Mouse (Mus musculus) MEL (cell line): ENCODE measurements around the gene Rgl3. TPM values are rescaled to one million over a fixed set of nuclear protein-coding genes. Genes with fewer than 3 reads are reported as not detected.
A peak's percentile ranks its signal among the peaks of the same experiment; 100 is the strongest.

Experiments used
- DNase-seq: peaks from one replicate; pipeline ENCODE4 v3.0.0; 2011; ENCODE audit warnings: low read depth, low spot score
- H3K27ac ChIP-seq: 2 replicates; pipeline ENCODE4 v1.5.1; 2012; ENCODE audit warnings: low read depth, mild to moderate bottlenecking, control low read depth, low read length, moderate library complexity; ENCODE audit not compliant: control insufficient read depth
- H3K27me3 ChIP-seq, 2 experiments: fragments of 150-350 bp in 1 of 2; sonication (generic) in 1 of 2; 2 replicates each; pipeline ENCODE4 v1.6.1; 2012; ENCODE audit warnings: low read length in 2 of 2, mild to moderate bottlenecking in 2 of 2, improper control_type of control experiment in 1 of 2, moderate library complexity in 1 of 2; ENCODE audit not compliant: insufficient read depth in 2 of 2, control insufficient read depth in 1 of 2
- H3K36me3 ChIP-seq, 2 experiments: 2 replicates each; pipeline ENCODE4 v1.6.1; 2012 to 2014; ENCODE audit warnings: low read length in 2 of 2, improper control_type of control experiment in 1 of 2, inconsistent platforms in 1 of 2, mild to moderate bottlenecking in 1 of 2; ENCODE audit not compliant: insufficient read depth in 2 of 2, control insufficient read depth in 1 of 2
- H3K4me1 ChIP-seq, 2 experiments: fragments of 150-350 bp in 1 of 2; sonication (generic) in 1 of 2; 2 replicates each; pipeline ENCODE4 v1.6.1; 2012; ENCODE audit warnings: low read length in 2 of 2, improper control_type of control experiment in 1 of 2, mild to moderate bottlenecking in 1 of 2; ENCODE audit not compliant: insufficient read depth in 2 of 2, control insufficient read depth in 1 of 2
- H3K4me3 ChIP-seq, 2 experiments: fragments of 150-350 bp in 1 of 2; sonication (generic) in 1 of 2; 2 replicates each; pipeline ENCODE4 v1.5.1; 2012; ENCODE audit warnings: low read depth in 2 of 2, low read length in 2 of 2, mild to moderate bottlenecking in 2 of 2, moderate library complexity in 2 of 2, control low read depth in 1 of 2, improper control_type of control experiment in 1 of 2; ENCODE audit not compliant: control insufficient read depth in 1 of 2, insufficient read depth in 1 of 2
- H3K79me2 ChIP-seq: 2 replicates; pipeline ENCODE4 v1.6.1; 2012; ENCODE audit warnings: mild to moderate bottlenecking, low read length, moderate library complexity; ENCODE audit not compliant: control insufficient read depth, poor library complexity, insufficient read depth
- H3K9ac ChIP-seq: 2 replicates; pipeline ENCODE4 v1.6.1; 2012; ENCODE audit warnings: low read depth, mild to moderate bottlenecking, control low read depth, low read length, moderate library complexity; ENCODE audit not compliant: control insufficient read depth, poor library complexity, severe bottlenecking
- H3K9me3 ChIP-seq: fragments of 150-350 bp; sonication (generic); replicated peaks from 2 replicates; pipeline ENCODE4 v1.6.1; 2012; ENCODE audit warnings: mild to moderate bottlenecking, low read length, improper control_type of control experiment, moderate library complexity; ENCODE audit not compliant: insufficient read depth
- BHLHE40 ChIP-seq: IDR thresholded peaks from 2 replicates; pipeline ENCODE4 v1.6.1; 2012; ENCODE audit warnings: low read depth, mild to moderate bottlenecking, inconsistent platforms, low read length, improper control_type of control experiment, borderline replicate concordance
- CHD1 ChIP-seq: IDR thresholded peaks from 2 replicates; pipeline ENCODE4 v1.6.1; 2012; ENCODE audit warnings: low read depth, mild to moderate bottlenecking, inconsistent platforms, low read length, improper control_type of control experiment
- CHD2 ChIP-seq: IDR thresholded peaks from 2 replicates; pipeline ENCODE4 v1.6.1; 2011; ENCODE audit warnings: low read length, improper control_type of control experiment
- CTCF ChIP-seq, 3 experiments: IDR thresholded peaks in 2 of 3; conservative IDR thresholded peaks in 1 of 3; 2 replicates each; pipeline ENCODE4 v1.5.1; 2011 to 2012; ENCODE audit warnings: low read length in 3 of 3, low read depth in 2 of 3, mild to moderate bottlenecking in 2 of 3, improper control_type of control experiment in 1 of 3, inconsistent platforms in 1 of 3, mixed read lengths in 1 of 3, moderate library complexity in 1 of 3; ENCODE audit not compliant: control insufficient read depth in 1 of 3, insufficient read depth in 1 of 3, poor library complexity in 1 of 3, severe bottlenecking in 1 of 3
- ELF1 ChIP-seq: IDR thresholded peaks from 2 replicates; pipeline ENCODE4 v1.6.1; 2014; ENCODE audit warnings: low read depth, mild to moderate bottlenecking, inconsistent platforms, low read length, improper control_type of control experiment, moderate library complexity
- EP300 ChIP-seq, 2 experiments: IDR thresholded peaks; 2 replicates each; pipeline ENCODE4 v1.6.1; 2011; ENCODE audit warnings: improper control_type of control experiment in 2 of 2, low read length in 2 of 2, low read depth in 1 of 2, mild to moderate bottlenecking in 1 of 2
- ETS1 ChIP-seq: IDR thresholded peaks from 2 replicates; pipeline ENCODE4 v1.6.1; 2012; ENCODE audit warnings: low read depth, mild to moderate bottlenecking, inconsistent platforms, low read length, improper control_type of control experiment, moderate library complexity
- GATA1 ChIP-seq: IDR thresholded peaks from 2 replicates; pipeline ENCODE4 v1.6.1; 2011; ENCODE audit warnings: low read depth, low read length, improper control_type of control experiment
- HCFC1 ChIP-seq: IDR thresholded peaks from 2 replicates; pipeline ENCODE4 v1.6.1; 2012; ENCODE audit warnings: low read depth, mild to moderate bottlenecking, inconsistent platforms, low read length, improper control_type of control experiment, moderate library complexity
- JUND ChIP-seq: IDR thresholded peaks from 2 replicates; pipeline ENCODE4 v1.6.1; 2011; ENCODE audit warnings: low read depth, mild to moderate bottlenecking, improper control_type of control experiment, low read length
- MAFK ChIP-seq: IDR thresholded peaks from 2 replicates; pipeline ENCODE4 v1.6.1; 2011; ENCODE audit warnings: low read depth, mild to moderate bottlenecking, low read length, improper control_type of control experiment, borderline replicate concordance
- MAX ChIP-seq: IDR thresholded peaks from 2 replicates; pipeline ENCODE4 v1.6.1; 2011; ENCODE audit warnings: low read length, improper control_type of control experiment
- MAZ ChIP-seq: IDR thresholded peaks from 2 replicates; pipeline ENCODE4 v1.6.1; 2012; ENCODE audit warnings: low read depth, mild to moderate bottlenecking, inconsistent platforms, low read length, improper control_type of control experiment
- MEF2A ChIP-seq: IDR thresholded peaks from 2 replicates; pipeline ENCODE4 v1.6.1; 2014; ENCODE audit warnings: low read depth, mild to moderate bottlenecking, inconsistent platforms, low read length, improper control_type of control experiment; ENCODE audit not compliant: poor library complexity, insufficient replicate concordance, severe bottlenecking; ENCODE audit errors: extremely low read depth
- MXI1 ChIP-seq: IDR thresholded peaks from 2 replicates; pipeline ENCODE4 v1.6.1; 2011; ENCODE audit warnings: mild to moderate bottlenecking, low read depth, low read length, improper control_type of control experiment
- MYB ChIP-seq: IDR thresholded peaks from 2 replicates; pipeline ENCODE4 v1.6.1; 2011; ENCODE audit warnings: mild to moderate bottlenecking, low read depth, low read length, improper control_type of control experiment
- MYC ChIP-seq: IDR thresholded peaks from 2 replicates; pipeline ENCODE4 v1.6.1; 2011; ENCODE audit warnings: low read depth, mild to moderate bottlenecking, low read length, improper control_type of control experiment, moderate library complexity
- NELFE ChIP-seq: IDR thresholded peaks from 2 replicates; pipeline ENCODE4 v1.6.1; 2011; ENCODE audit warnings: low read depth, low read length, improper control_type of control experiment
- POLR2AphosphoS2 ChIP-seq: IDR thresholded peaks from 2 replicates; pipeline ENCODE4 v1.6.1; 2011; ENCODE audit warnings: low read length, improper control_type of control experiment
- RCOR1 ChIP-seq: IDR thresholded peaks from 2 replicates; pipeline ENCODE4 v1.6.1; 2012; ENCODE audit warnings: low read depth, mild to moderate bottlenecking, inconsistent platforms, low read length, improper control_type of control experiment
- SIN3A ChIP-seq: IDR thresholded peaks from 2 replicates; pipeline ENCODE4 v1.6.1; 2012; ENCODE audit warnings: low read length, improper control_type of control experiment, inconsistent platforms
- TCF12 ChIP-seq: IDR thresholded peaks from 2 replicates; pipeline ENCODE4 v1.6.1; 2014; ENCODE audit warnings: low read depth, mild to moderate bottlenecking, inconsistent platforms, low read length, improper control_type of control experiment, moderate library complexity
- USF2 ChIP-seq, 2 experiments: IDR thresholded peaks; 2 replicates each; pipeline ENCODE4 v1.6.1; 2011 to 2012; ENCODE audit warnings: improper control_type of control experiment in 2 of 2, low read length in 2 of 2, borderline replicate concordance in 1 of 2, inconsistent platforms in 1 of 2, low read depth in 1 of 2, mild to moderate bottlenecking in 1 of 2; ENCODE audit not compliant: insufficient read depth in 1 of 2
- ZC3H11A ChIP-seq: IDR thresholded peaks from 2 replicates; pipeline ENCODE4 v1.6.1; 2012; ENCODE audit warnings: low read depth, mild to moderate bottlenecking, inconsistent platforms, low read length, improper control_type of control experiment
- ZKSCAN1 ChIP-seq: IDR thresholded peaks from 2 replicates; pipeline ENCODE4 v1.6.1; 2012; ENCODE audit warnings: low read depth, mild to moderate bottlenecking, inconsistent platforms, low read length, improper control_type of control experiment, moderate library complexity
- ZNF384 ChIP-seq: IDR thresholded peaks from 2 replicates; pipeline ENCODE4 v1.6.1; 2012; ENCODE audit warnings: low read depth, mild to moderate bottlenecking, inconsistent platforms, low read length, improper control_type of control experiment
- polyA plus RNA-seq, 2 experiments: library from polyadenylated mRNA; stranded (reverse) in 1 of 2; unstranded in 1 of 2; fragments of >175 nt in 1 of 2; fragments of >200 nt in 1 of 2; gene quantifications; 2 replicates each; pipeline versions ENCODE4 v1.2.1 to v1.2.4; 2012; ENCODE audit warnings: low replicate concordance in 2 of 2, low read depth in 1 of 2; ENCODE audit not compliant: insufficient read length in 2 of 2, insufficient read depth in 1 of 2, missing spikeins in 1 of 2
- total RNA-seq: library from RNA; depleted of rRNA; stranded (reverse); fragments of 300-350 nt; gene quantifications from 2 replicates; pipeline ENCODE4 v1.2.3, GENCODE M21; 2012

Gene Rgl3
- total and polyA plus RNA-seq, 3 experiments, result not detected

GRCm38 (mm10) chr9:21924099-21924493, 65.2 kb downstream of the Rgl3 start (continued):
- TF ChIP-seq ZKSCAN1 (peak; percentile 64), MAX (peak; percentile 93), ZC3H11A (no peak; the same call in 1 of the 2 replicates), MYC (peak; percentile 97), BHLHE40 (peak; percentile 85), ELF1 (0 out of 2 replicates have a peak, but pooled peaks have one; percentile 31), USF2 (IDR thresholded peaks at IDR 0.05; ENCODE audit: borderline replicate concordance in 1 of 2, insufficient read depth in 1 of 2, low read depth in 1 of 2, low read length in 2 of 2) (no peak), MEF2A (no peak), MAFK (peak; percentile 96), CHD1 (no peak), CTCF (IDR thresholded peaks at IDR 0.05 in 2 of 3, conservative IDR thresholded peaks at IDR 0.05 in 1 of 3; ENCODE audit: control insufficient read depth in 1 of 3, insufficient read depth in 1 of 3, low read depth in 2 of 3, low read length in 3 of 3, poor library complexity in 1 of 3, severe bottlenecking in 1 of 3) (no peak)
- TF ChIP-seq, all 39 proteins: peak for 29

DNA sequence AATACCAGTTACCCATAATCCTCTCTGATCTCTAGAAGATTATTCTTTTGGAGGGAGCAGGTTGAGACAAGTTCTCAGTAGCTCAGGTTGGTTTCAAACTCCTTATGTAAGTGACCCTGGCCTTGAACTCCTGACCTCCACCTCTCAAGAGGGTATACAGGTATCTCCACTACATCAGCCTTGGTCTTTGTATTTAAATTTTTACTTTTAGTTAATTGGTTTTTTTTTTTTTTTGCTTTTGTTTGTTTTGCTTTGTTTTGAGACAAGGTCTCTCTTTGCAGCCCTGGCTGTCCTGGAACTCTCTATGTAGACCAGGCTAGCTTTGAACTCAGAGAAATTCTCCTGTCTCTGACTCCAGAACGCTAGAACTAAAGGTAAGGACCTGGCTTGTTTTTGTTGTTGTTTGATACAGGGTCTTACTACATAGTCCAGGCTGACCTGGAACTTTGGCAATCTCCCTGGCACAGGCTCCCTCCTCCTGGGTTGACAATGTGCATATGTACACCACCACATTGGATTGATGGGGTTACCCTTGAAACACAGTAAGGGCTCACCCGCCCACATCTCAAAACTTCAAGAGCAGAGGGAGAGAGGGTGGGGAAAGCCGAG, 65.7 kb downstream of the Rgl3 start:
- TF ChIP-seq RCOR1 (0 out of 2 replicates have a peak, but pooled peaks have one; percentile 22), USF2 (IDR thresholded peaks at IDR 0.05; ENCODE audit: borderline replicate concordance in 1 of 2, insufficient read depth in 1 of 2, low read depth in 1 of 2, low read length in 2 of 2) (peak in 1 of 2 experiments; percentile 34; a peak in 1 of 4 replicates), ZC3H11A (peak; percentile 19; the same call in 1 of the 2 replicates), JUND (no peak), MXI1 (no peak), ZNF384 (0 out of 2 replicates have a peak, but pooled peaks have one; percentile 51), MYB (no peak), CHD2 (no peak; the same call in 1 of the 2 replicates), ETS1 (0 out of 2 replicates have a peak, but pooled peaks have one; percentile 27), POLR2AphosphoS2 (peak; percentile 42; the same call in 1 of the 2 replicates), CHD1 (no peak; the same call in 1 of the 2 replicates), HCFC1 (no peak), TCF12 (peak; percentile 24; the same call in 1 of the 2 replicates), ELF1 (0 out of 2 replicates have a peak, but pooled peaks have one; percentile 1), MAX (no peak; the same call in none of the 2 replicates), GATA1 (0 out of 2 replicates have a peak, but pooled peaks have one; percentile 18), MAZ (peak; percentile 53; the same call in 1 of the 2 replicates), SIN3A (no peak), NELFE (peak; percentile 47; the same call in 1 of the 2 replicates), EP300 (IDR thresholded peaks at IDR 0.05; ENCODE audit: low read depth in 1 of 2, low read length in 2 of 2) (peak in 1 of 2 experiments; percentile 48; a peak in 1 of 4 replicates)
- H3K36me3 ChIP-seq, result peaks cover 2 to 33% of the 10 kb centered on the region in 2 experiments
- peaks cover 21 to 38% of the 10 kb centered on the region in 2 experiments for H3K4me1 ChIP-seq
- DNase-seq, result no peak
- no peaks in the 10 kb centered on the region for H3K9me3 ChIP-seq
- peaks cover 8% of the 10 kb centered on the region for H3K79me2 ChIP-seq
- peak overlapping the region; percentile 53 for H3K27ac ChIP-seq
- H3K9ac ChIP-seq, result peak overlapping the region; percentile 9
- no peak overlapping the region for H3K4me3 ChIP-seq
- no peaks in the 10 kb centered on the region for H3K27me3 ChIP-seq
